Mouse (Mus musculus): ENCODE results near the gene Adcy9. TPM values are rescaled to one million over a fixed set of nuclear protein-coding genes. Genes with fewer than 3 reads are reported as not detected.

Gene Adcy9
- polyA plus RNA-seq, 1 experiment from 2014 or later: 0.84 TPM

DNA sequence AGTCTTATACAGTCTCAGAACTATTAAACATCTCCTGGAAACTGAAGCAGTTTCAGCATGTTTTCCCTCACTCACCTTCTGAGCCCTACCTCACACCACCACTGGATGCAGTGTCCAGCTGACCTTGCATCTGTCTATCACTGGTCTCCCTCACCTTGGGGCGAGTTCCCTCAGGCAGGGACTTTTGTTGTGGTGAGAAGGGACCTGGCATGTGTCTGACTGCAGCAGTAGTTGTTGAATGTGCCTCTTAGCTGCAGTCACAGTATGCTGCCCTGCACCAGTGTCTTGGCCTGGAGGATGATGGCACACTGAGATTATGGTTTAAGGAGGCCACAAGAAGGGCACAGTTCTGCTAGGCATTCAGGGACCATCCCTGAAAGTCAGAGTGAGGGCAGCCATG, 19.2 kb downstream of the Adcy9 start:
- Histone ChIP-seq H3K36me3 (ENCODE audit: control insufficient read depth, insufficient read depth, low read length) (no peaks in the 10 kb centered on the region), H3K4me1 (replicated peaks; ENCODE audit: control insufficient read depth, insufficient read depth, low read length) (no peaks in the 10 kb centered on the region), H3K27ac (ENCODE audit: low read depth, low read length) (no peak overlapping the region), H3K9ac (ENCODE audit: low read length) (no peak overlapping the region), H3K4me3 (ENCODE audit: low read depth, low read length) (no peak overlapping the region), H3K4me2 (ENCODE audit: low read depth, low read length, severe bottlenecking) (no peak overlapping the region), H3K27me3 (ENCODE audit: control insufficient read depth, insufficient read depth, low read length) (no peaks in the 10 kb centered on the region), H3K9me3 (ENCODE audit: control insufficient read depth, low read length) (no peaks in the 10 kb centered on the region)
- DNase-seq (ENCODE audit: low spot score): no peak
- WGBS: 59% methylated on average over 1 of the region's 1 CpGs
- no peak for ATAC-seq (replicated peaks; ENCODE audit: low FRiP score)

DNA sequence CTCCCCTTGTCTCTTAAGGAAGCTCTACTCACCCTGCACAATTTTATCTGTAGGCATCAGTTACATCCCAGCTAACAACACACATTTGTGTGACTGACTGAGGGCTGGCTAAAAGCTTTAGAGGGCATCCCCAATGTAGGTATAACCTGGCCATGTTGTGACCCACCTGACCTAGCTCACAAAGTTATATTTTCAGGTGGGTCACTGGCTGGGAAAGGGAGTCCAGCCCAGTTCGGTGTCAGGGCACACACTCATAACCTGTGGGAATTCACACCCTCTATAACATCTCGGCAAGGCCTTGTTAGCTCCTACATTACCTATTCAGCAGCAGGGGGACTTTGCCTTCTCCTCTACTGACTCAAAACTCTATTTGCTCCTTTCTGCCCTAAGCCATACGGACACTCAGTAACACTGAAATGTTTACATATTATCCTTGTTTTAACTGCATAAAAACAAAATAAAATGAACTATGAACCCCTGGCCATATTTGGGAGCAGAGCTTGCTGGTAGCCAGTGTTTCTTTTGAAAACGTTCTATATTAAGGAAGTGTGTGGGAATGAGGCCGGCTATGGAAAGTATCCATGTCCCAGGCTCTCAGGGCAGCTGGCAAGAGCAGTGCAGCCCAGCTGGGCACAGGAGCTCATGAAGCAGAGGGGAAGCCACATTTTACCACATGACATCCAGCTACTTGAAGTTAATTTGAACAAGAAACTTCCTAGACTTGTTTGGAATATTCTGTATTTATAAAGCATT, 20.7 kb downstream of the Adcy9 start:
- ATAC-seq (replicated peaks; ENCODE audit: low FRiP score): no peak
- no peak overlapping the region for H3K4me2 ChIP-seq (ENCODE audit: low read depth, low read length, severe bottlenecking)
- DNase-seq (ENCODE audit: low spot score): no peak
- no peaks in the 10 kb centered on the region for H3K4me1 ChIP-seq (replicated peaks; ENCODE audit: control insufficient read depth, insufficient read depth, low read length)
- H3K27me3 ChIP-seq (ENCODE audit: control insufficient read depth, insufficient read depth, low read length): no peaks in the 10 kb centered on the region
- 80% methylated on average over 5 of the region's 5 CpGs for WGBS
- no peak overlapping the region for H3K4me3 ChIP-seq (ENCODE audit: low read depth, low read length)
- H3K27ac ChIP-seq (ENCODE audit: low read depth, low read length): no peak overlapping the region
- no peak overlapping the region for H3K9ac ChIP-seq (ENCODE audit: low read length)
- H3K36me3 ChIP-seq (ENCODE audit: control insufficient read depth, insufficient read depth, low read length): no peaks in the 10 kb centered on the region
- H3K9me3 ChIP-seq (ENCODE audit: control insufficient read depth, low read length): no peaks in the 10 kb centered on the region

DNA sequence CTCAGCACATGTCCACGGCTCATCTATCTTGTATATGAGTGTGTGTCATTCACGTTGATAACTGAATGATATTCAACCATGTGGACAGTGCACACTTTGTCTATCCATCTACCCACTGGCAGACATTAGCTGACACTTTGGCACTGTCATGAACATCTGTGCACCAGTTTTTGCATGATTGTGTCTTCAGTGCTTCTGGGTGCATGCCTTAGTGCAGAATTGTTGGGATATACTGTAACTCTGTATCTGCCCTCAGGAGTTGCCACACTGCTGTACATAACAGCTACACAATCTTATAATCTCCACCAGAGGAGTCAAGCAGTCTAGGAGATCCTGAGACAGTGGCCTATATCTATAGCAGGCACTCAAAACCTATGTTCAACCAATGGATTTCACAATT, 21.5 kb downstream of the Adcy9 start:
- Histone ChIP-seq H3K27me3 (ENCODE audit: control insufficient read depth, insufficient read depth, low read length) (no peaks in the 10 kb centered on the region), H3K4me1 (replicated peaks; ENCODE audit: control insufficient read depth, insufficient read depth, low read length) (no peaks in the 10 kb centered on the region), H3K4me3 (ENCODE audit: low read depth, low read length) (no peak overlapping the region), H3K27ac (ENCODE audit: low read depth, low read length) (no peak overlapping the region), H3K36me3 (ENCODE audit: control insufficient read depth, insufficient read depth, low read length) (no peaks in the 10 kb centered on the region), H3K9ac (ENCODE audit: low read length) (no peak overlapping the region), H3K4me2 (ENCODE audit: low read depth, low read length, severe bottlenecking) (no peak overlapping the region), H3K9me3 (ENCODE audit: control insufficient read depth, low read length) (no peaks in the 10 kb centered on the region)
- no peak for DNase-seq (ENCODE audit: low spot score)
- WGBS: 84% methylated on average over 2 of the region's 2 CpGs
- ATAC-seq (replicated peaks; ENCODE audit: low FRiP score): no peak

DNA sequence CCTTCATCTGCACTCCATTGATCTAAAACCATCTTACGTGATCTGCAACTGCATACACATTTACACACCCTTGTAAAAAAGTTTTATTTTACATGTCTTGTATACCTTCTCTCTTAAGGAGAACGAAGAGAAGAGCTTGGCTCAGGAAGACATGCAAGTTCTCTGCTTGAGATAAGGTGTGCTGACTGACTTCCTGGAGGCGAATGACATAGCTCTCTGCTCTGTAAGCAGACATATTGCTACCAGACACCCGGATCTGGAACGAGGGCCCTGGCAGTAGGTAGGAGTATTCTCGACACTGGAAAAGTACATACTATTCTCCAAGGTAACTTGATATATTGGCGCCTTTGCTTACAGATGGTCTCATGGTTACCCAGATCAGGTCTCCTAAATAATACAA, 22.7 kb downstream of the Adcy9 start:
- Histone ChIP-seq H3K9me3 (ENCODE audit: control insufficient read depth, low read length) (no peaks in the 10 kb centered on the region), H3K4me1 (replicated peaks; ENCODE audit: control insufficient read depth, insufficient read depth, low read length) (no peaks in the 10 kb centered on the region), H3K4me3 (ENCODE audit: low read depth, low read length) (no peak overlapping the region), H3K27ac (ENCODE audit: low read depth, low read length) (no peak overlapping the region), H3K36me3 (ENCODE audit: control insufficient read depth, insufficient read depth, low read length) (no peaks in the 10 kb centered on the region), H3K4me2 (ENCODE audit: low read depth, low read length, severe bottlenecking) (no peak overlapping the region), H3K27me3 (ENCODE audit: control insufficient read depth, insufficient read depth, low read length) (no peaks in the 10 kb centered on the region), H3K9ac (ENCODE audit: low read length) (no peak overlapping the region)
- DNase-seq (ENCODE audit: low spot score) (no peak), ATAC-seq (replicated peaks; ENCODE audit: low FRiP score) (no peak)
- WGBS: 91% methylated on average over 7 of the region's 7 CpGs

DNA sequence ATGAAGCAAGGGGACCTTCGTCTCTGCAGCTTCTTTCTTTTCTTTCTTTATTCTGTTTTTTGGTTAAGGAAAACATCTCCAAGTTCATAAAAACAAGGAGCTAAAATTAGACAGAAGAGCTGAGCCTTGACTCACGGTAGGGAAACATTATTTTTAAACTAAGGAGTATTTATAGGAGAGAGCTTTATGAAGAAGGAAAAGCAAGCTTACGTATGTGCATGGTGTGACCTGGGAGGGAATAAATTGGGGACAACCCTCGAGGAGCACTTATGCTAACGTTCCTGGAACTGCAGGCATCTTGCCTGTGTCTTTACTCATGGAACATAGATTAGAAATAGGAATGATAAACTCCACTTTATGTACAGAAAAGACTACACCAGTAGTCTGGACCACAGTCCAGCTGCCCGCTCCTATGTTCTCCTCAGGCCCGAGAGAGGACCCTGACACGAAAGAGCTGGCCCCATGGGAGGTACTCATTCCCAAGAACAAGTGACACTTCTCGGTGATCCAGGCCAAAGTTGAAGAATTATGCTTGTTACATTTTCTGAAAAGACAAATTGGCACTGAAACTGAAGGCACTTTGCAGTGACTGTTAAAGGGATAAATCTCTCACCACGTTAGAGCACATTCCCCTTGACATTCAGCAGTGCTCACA, 24.5 kb downstream of the Adcy9 start:
- no peaks in the 10 kb centered on the region for H3K36me3 ChIP-seq (ENCODE audit: control insufficient read depth, insufficient read depth, low read length)
- H3K4me1 ChIP-seq (replicated peaks; ENCODE audit: control insufficient read depth, insufficient read depth, low read length): no peaks in the 10 kb centered on the region
- H3K9ac ChIP-seq (ENCODE audit: low read length): no peak overlapping the region
- no peak overlapping the region for H3K4me2 ChIP-seq (ENCODE audit: low read depth, low read length, severe bottlenecking)
- WGBS: 85% methylated on average over 10 of the region's 10 CpGs
- H3K9me3 ChIP-seq (ENCODE audit: control insufficient read depth, low read length): no peaks in the 10 kb centered on the region
- DNase-seq (ENCODE audit: low spot score): no peak
- no peak overlapping the region for H3K27ac ChIP-seq (ENCODE audit: low read depth, low read length)
- no peak for ATAC-seq (replicated peaks; ENCODE audit: low FRiP score)
- H3K27me3 ChIP-seq (ENCODE audit: control insufficient read depth, insufficient read depth, low read length): no peaks in the 10 kb centered on the region
- no peak overlapping the region for H3K4me3 ChIP-seq (ENCODE audit: low read depth, low read length)

DNA sequence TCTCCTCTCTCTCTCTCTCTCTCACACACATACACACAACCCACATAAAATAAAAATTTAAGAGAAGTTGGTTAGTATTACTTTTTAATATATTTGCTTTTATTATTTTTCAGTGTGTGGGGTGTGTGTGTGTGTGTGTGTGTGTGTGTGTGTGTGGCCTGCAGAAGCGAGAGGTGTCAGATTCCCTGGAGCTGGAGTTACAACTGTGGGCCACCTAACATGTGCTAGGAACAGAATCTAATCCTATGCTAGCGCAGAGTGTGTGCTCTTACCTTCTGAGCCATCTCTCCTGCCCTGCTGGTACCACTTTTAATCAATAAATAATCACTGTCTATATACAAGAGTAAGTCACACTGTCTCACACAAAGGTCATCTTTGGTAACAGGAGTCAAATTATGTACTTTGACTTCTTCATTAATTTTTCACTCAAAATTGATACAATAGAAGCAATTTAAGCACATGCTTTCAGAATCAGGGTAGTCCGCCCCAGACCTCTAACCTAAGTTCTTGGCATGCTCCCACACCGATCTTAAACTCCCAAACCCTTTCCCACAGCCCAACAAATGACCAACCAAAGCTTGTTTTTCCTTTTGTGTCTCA, 25.2 kb downstream of the Adcy9 start:
- Histone ChIP-seq H3K4me1 (replicated peaks; ENCODE audit: control insufficient read depth, insufficient read depth, low read length) (no peaks in the 10 kb centered on the region), H3K9ac (ENCODE audit: low read length) (no peak overlapping the region), H3K27me3 (ENCODE audit: control insufficient read depth, insufficient read depth, low read length) (no peaks in the 10 kb centered on the region), H3K27ac (ENCODE audit: low read depth, low read length) (no peak overlapping the region), H3K9me3 (ENCODE audit: control insufficient read depth, low read length) (no peaks in the 10 kb centered on the region), H3K4me2 (ENCODE audit: low read depth, low read length, severe bottlenecking) (no peak overlapping the region), H3K36me3 (ENCODE audit: control insufficient read depth, insufficient read depth, low read length) (no peaks in the 10 kb centered on the region), H3K4me3 (ENCODE audit: low read depth, low read length) (no peak overlapping the region)
- no peak for ATAC-seq (replicated peaks; ENCODE audit: low FRiP score)
- WGBS: 87% methylated on average over 4 of the region's 4 CpGs
- DNase-seq (ENCODE audit: low spot score): no peak

DNA sequence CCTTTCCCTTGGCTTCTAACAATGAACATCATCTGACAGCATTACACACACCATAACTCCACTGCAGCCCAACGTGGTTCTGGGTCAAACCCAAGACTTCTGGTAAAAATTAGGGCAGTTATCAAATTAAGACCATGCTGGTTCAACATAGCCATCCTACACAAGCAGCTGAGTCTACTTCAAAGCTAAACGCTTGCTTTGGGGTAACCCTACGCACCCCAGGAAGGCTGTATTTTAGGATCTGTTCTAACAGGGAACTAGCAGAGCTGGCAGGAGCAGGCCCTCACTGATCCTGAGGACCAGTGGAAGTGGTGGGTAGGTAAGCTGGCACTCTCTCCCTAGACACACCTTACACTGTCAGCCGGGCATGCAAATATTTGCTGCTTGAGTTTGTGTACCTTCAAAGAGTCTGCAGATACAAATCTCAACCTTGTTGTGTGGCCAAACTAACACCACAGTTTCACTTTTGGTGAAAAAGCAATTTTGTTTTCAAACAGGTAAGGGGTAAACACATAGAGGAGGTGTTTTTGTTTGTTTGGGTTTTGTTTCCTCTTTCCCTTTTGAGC, 36.7 kb downstream of the Adcy9 start:
- Histone ChIP-seq H3K4me2 (ENCODE audit: low read depth, low read length, severe bottlenecking) (no peak overlapping the region), H3K4me3 (ENCODE audit: low read depth, low read length) (no peak overlapping the region), H3K27me3 (ENCODE audit: control insufficient read depth, insufficient read depth, low read length) (no peaks in the 10 kb centered on the region), H3K36me3 (ENCODE audit: control insufficient read depth, insufficient read depth, low read length) (no peaks in the 10 kb centered on the region), H3K9me3 (ENCODE audit: control insufficient read depth, low read length) (no peaks in the 10 kb centered on the region), H3K27ac (ENCODE audit: low read depth, low read length) (no peak overlapping the region), H3K4me1 (replicated peaks; ENCODE audit: control insufficient read depth, insufficient read depth, low read length) (no peaks in the 10 kb centered on the region), H3K9ac (ENCODE audit: low read length) (no peak overlapping the region)
- ATAC-seq (replicated peaks; ENCODE audit: low FRiP score) (no peak), DNase-seq (ENCODE audit: low spot score) (no peak)
- 79% methylated on average over 4 of the region's 4 CpGs for WGBS

DNA sequence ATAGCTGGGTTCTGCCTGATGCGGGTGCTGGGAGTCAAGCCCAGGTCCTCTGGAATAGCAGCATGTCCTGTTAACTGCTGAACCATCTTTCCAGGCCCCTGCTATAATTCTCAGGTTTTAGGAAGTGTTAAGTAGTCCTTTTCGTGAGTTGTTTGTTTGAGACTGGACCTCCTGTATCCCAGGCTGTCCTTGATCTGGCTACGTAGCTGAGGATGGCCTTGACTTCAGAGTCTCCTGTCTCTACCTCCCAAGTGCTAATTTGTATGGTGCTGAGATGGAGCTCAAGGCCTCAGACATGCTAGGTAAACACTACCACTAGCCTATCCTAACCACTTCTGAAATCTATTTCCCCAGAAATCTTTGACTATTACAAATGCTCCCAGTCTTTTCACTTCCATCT, 37.9 kb downstream of the Adcy9 start:
- Histone ChIP-seq H3K4me1 (replicated peaks; ENCODE audit: control insufficient read depth, insufficient read depth, low read length) (no peaks in the 10 kb centered on the region), H3K27ac (ENCODE audit: low read depth, low read length) (no peak overlapping the region), H3K9ac (ENCODE audit: low read length) (no peak overlapping the region), H3K36me3 (ENCODE audit: control insufficient read depth, insufficient read depth, low read length) (no peaks in the 10 kb centered on the region), H3K4me3 (ENCODE audit: low read depth, low read length) (no peak overlapping the region), H3K9me3 (ENCODE audit: control insufficient read depth, low read length) (no peaks in the 10 kb centered on the region), H3K27me3 (ENCODE audit: control insufficient read depth, insufficient read depth, low read length) (no peaks in the 10 kb centered on the region), H3K4me2 (ENCODE audit: low read depth, low read length, severe bottlenecking) (no peak overlapping the region)
- no peak for ATAC-seq (replicated peaks; ENCODE audit: low FRiP score)
- no peak for DNase-seq (ENCODE audit: low spot score)
- WGBS: 90% methylated on average over 3 of the region's 3 CpGs

Data from forebrain, embryonic 11.5 days (tissue).